Mouse (Mus musculus) kidney, adult 2 months (tissue): ENCODE results near the gene Fam173a.

ENCODE experiments used
- CTCF ChIP-seq: fragments of 200-500 bp; conservative IDR thresholded peaks from 2 replicates; pipeline ENCODE4 v1.5.1; 2011; ENCODE audit warnings: low read depth, mild to moderate bottlenecking, control low read depth, low read length, moderate library complexity, mixed read lengths; ENCODE audit not compliant: insufficient read depth, insufficient read length
- POLR2A ChIP-seq: fragments of 200-500 bp; IDR thresholded peaks from one replicate; pipeline ENCODE4 v1.6.1; 2011; ENCODE audit warnings: low read depth, low read length, control low read depth

GRCm38 (mm10) chr17:25827011-25827410 is 34.3 kb upstream of the Fam173a start:
- TF ChIP-seq CTCF, result no peak
- no peak for TF ChIP-seq POLR2A
